Comparison of ENCODE assay signal across 20 mouse cellular contexts in the genomic region with DNA sequence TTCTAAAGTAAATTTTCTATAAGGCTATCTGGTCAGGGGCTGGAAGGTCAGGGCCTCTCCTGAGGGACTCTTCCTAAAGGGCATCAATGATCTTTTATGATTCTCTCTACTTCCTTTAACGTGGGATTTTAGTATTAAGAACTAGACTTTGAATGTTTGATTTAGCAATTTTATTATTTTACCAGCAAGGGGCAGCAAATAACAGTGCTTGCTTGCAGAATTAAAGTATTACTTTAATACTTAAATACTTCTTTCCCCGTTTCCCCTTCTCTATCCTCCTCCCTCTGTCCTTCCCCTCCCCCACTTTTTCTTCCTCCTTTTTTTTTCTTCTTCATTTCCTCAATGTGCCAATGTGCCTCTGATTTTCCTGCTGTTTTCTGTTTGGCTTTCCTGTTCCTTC. TPM values are rescaled to one million over a fixed set of nuclear protein-coding genes. Genes with fewer than 3 reads are reported as not detected.
DNase-seq lines count a peak whose midpoint lies in the region; ATAC-seq and TF ChIP-seq lines count a peak whose summit lies in the region.
"Had no signal": no experiment of that assay in that cellular context is flagged by ENCODE, and none has a peak within 500 bp of the region (broad histone marks: within the 10 kb centered on the region; RNA-seq: fewer than 3 reads in every experiment).

No protein-coding gene starts in this region.

- TF ChIP-seq CTCF in intestine, postnatal 0 days (IDR thresholded peaks at IDR 0.05; ENCODE audit: low read depth): peak; percentile 31
- TF ChIP-seq CTCF in midbrain, postnatal 0 days (IDR thresholded peaks at IDR 0.05): peak; percentile 70

- no peak overlapping the region for H3K4me2 ChIP-seq in intestine, postnatal 0 days (replicated peaks; ENCODE audit: low read depth)
- H3K4me2 ChIP-seq in intestine, embryonic 15.5 days (replicated peaks): no peak overlapping the region
- H3K4me2 ChIP-seq in midbrain, postnatal 0 days (ENCODE audit: low read depth, low read length, poor library complexity, severe bottlenecking): no peak overlapping the region
- no peak overlapping the region for H3K4me2 ChIP-seq in midbrain, embryonic 16.5 days (ENCODE audit: low read length)
- H3K4me2 ChIP-seq in liver, embryonic 12.5 days: no peak overlapping the region
- H3K4me2 ChIP-seq: embryonic facial prominence, embryonic 13.5 days; heart, embryonic 12.5 days; liver, embryonic 15.5 days had no signal

- 15% methylated on average over 2 of the region's 2 CpGs for WGBS in intestine, postnatal 0 days
- WGBS in intestine, embryonic 15.5 days: 30% methylated on average over 2 of the region's 2 CpGs
- WGBS in midbrain, postnatal 0 days: 30% methylated on average over 2 of the region's 2 CpGs
- 63% methylated on average over 2 of the region's 2 CpGs for WGBS in midbrain, embryonic 16.5 days
- 40% methylated on average over 2 of the region's 2 CpGs for WGBS in liver, embryonic 12.5 days (ENCODE audit: insufficient replicate concordance)

- H3K4me1 ChIP-seq in intestine, postnatal 0 days (replicated peaks; ENCODE audit: control insufficient read depth, insufficient read depth, low read length): no peaks in the 10 kb centered on the region
- no peaks in the 10 kb centered on the region for H3K4me1 ChIP-seq in intestine, embryonic 15.5 days (replicated peaks)
- no peaks in the 10 kb centered on the region for H3K4me1 ChIP-seq in midbrain, postnatal 0 days (ENCODE audit: insufficient read depth, low read length)
- no peaks in the 10 kb centered on the region for H3K4me1 ChIP-seq in midbrain, embryonic 16.5 days (ENCODE audit: control insufficient read depth, insufficient read depth, low read length)
- H3K4me1 ChIP-seq in liver, embryonic 12.5 days: no peaks in the 10 kb centered on the region
- H3K4me1 ChIP-seq: embryonic facial prominence, embryonic 13.5 days; heart, embryonic 12.5 days; liver, embryonic 15.5 days; midbrain, embryonic 10.5 days had no signal

- no peaks in the 10 kb centered on the region for H3K9me3 ChIP-seq in intestine, postnatal 0 days (ENCODE audit: control insufficient read depth)
- no peaks in the 10 kb centered on the region for H3K9me3 ChIP-seq in intestine, embryonic 15.5 days
- no peaks in the 10 kb centered on the region for H3K9me3 ChIP-seq in midbrain, postnatal 0 days (ENCODE audit: low read length)
- no peaks in the 10 kb centered on the region for H3K9me3 ChIP-seq in midbrain, embryonic 16.5 days (replicated peaks; ENCODE audit: control insufficient read depth, low read length, poor library complexity, severe bottlenecking)
- H3K9me3 ChIP-seq in liver, embryonic 12.5 days (replicated peaks): no peaks in the 10 kb centered on the region
- H3K9me3 ChIP-seq: embryonic facial prominence, embryonic 13.5 days; heart, embryonic 12.5 days; liver, embryonic 15.5 days; midbrain, embryonic 10.5 days had no signal

- H3K27ac ChIP-seq in intestine, postnatal 0 days (ENCODE audit: low read depth, low read length): no peak overlapping the region
- no peak overlapping the region for H3K27ac ChIP-seq in intestine, embryonic 15.5 days
- H3K27ac ChIP-seq in midbrain, postnatal 0 days (ENCODE audit: low read depth, low read length): no peak overlapping the region
- H3K27ac ChIP-seq in midbrain, embryonic 16.5 days (ENCODE audit: low read length): no peak overlapping the region
- no peak overlapping the region for H3K27ac ChIP-seq in liver, embryonic 12.5 days
- H3K27ac ChIP-seq: embryonic facial prominence, embryonic 13.5 days; liver, embryonic 15.5 days; midbrain, embryonic 10.5 days had no signal

- no peak overlapping the region for H3K9ac ChIP-seq in intestine, postnatal 0 days (ENCODE audit: low read depth, low read length)
- H3K9ac ChIP-seq in intestine, embryonic 15.5 days: no peak overlapping the region
- H3K9ac ChIP-seq in midbrain, postnatal 0 days (replicated peaks; ENCODE audit: low read length, poor library complexity, severe bottlenecking): no peak overlapping the region
- no peak overlapping the region for H3K9ac ChIP-seq in midbrain, embryonic 16.5 days (ENCODE audit: low read depth, low read length)
- H3K9ac ChIP-seq in liver, embryonic 12.5 days: no peak overlapping the region
- H3K9ac ChIP-seq: embryonic facial prominence, embryonic 13.5 days; heart, embryonic 12.5 days; liver, embryonic 15.5 days had no signal

- peak; percentile 28 for DNase-seq in CD4-positive, CD25-positive, alpha-beta regulatory T cell, adult 2 months (ENCODE audit: low read depth, low spot score)
- DNase-seq in midbrain, postnatal 0 days (ENCODE audit: low spot score): peak; percentile 53
- DNase-seq in retina, postnatal 1 day: no peak
- DNase-seq: adrenal gland, adult 8-10 months; cerebellum, adult 8-10 months; heart, postnatal 36 days; kidney, adult 9 months; lung, postnatal 36 days; right cerebral cortex, postnatal 4 days; thymus, postnatal 36 days had no signal

- H3K36me3 ChIP-seq in intestine, postnatal 0 days (ENCODE audit: control insufficient read depth, insufficient read depth): no peaks in the 10 kb centered on the region
- no peaks in the 10 kb centered on the region for H3K36me3 ChIP-seq in intestine, embryonic 15.5 days
- H3K36me3 ChIP-seq in midbrain, postnatal 0 days (ENCODE audit: insufficient read depth, low read length): no peaks in the 10 kb centered on the region
- no peaks in the 10 kb centered on the region for H3K36me3 ChIP-seq in midbrain, embryonic 16.5 days (ENCODE audit: control insufficient read depth, insufficient read depth, low read length)
- H3K36me3 ChIP-seq in liver, embryonic 12.5 days: no peaks in the 10 kb centered on the region
- H3K36me3 ChIP-seq: embryonic facial prominence, embryonic 13.5 days; heart, embryonic 12.5 days; liver, embryonic 15.5 days; midbrain, embryonic 10.5 days had no signal

- H3K27me3 ChIP-seq in intestine, postnatal 0 days (replicated peaks; ENCODE audit: control insufficient read depth, insufficient read depth, low read length): no peaks in the 10 kb centered on the region
- H3K27me3 ChIP-seq in intestine, embryonic 15.5 days (replicated peaks): no peaks in the 10 kb centered on the region
- H3K27me3 ChIP-seq in midbrain, postnatal 0 days (ENCODE audit: insufficient read depth, low read length): no peaks in the 10 kb centered on the region
- no peaks in the 10 kb centered on the region for H3K27me3 ChIP-seq in midbrain, embryonic 16.5 days (ENCODE audit: control insufficient read depth, insufficient read depth, low read depth, low read length)
- no peaks in the 10 kb centered on the region for H3K27me3 ChIP-seq in liver, embryonic 12.5 days (replicated peaks)
- H3K27me3 ChIP-seq: embryonic facial prominence, embryonic 13.5 days; heart, embryonic 12.5 days; liver, embryonic 15.5 days had no signal

- H3K4me3 ChIP-seq in intestine, postnatal 0 days (ENCODE audit: low read depth, low read length): no peak overlapping the region
- H3K4me3 ChIP-seq in intestine, embryonic 15.5 days (replicated peaks): no peak overlapping the region
- no peak overlapping the region for H3K4me3 ChIP-seq in midbrain, postnatal 0 days (ENCODE audit: low read depth, low read length)
- no peak overlapping the region for H3K4me3 ChIP-seq in midbrain, embryonic 16.5 days (ENCODE audit: low read depth, low read length)
- H3K4me3 ChIP-seq in liver, embryonic 12.5 days: no peak overlapping the region
- H3K4me3 ChIP-seq: embryonic facial prominence, embryonic 13.5 days; heart, embryonic 12.5 days; liver, embryonic 15.5 days; midbrain, embryonic 10.5 days; myocyte had no signal

- ATAC-seq in CD4-positive, CD25-positive, alpha-beta regulatory T cell, adult 4 months: no peak
- no peak for ATAC-seq in intestine, postnatal 0 days
- ATAC-seq in intestine, embryonic 15.5 days: no peak
- ATAC-seq in midbrain, postnatal 0 days (ENCODE audit: low FRiP score): no peak
- no peak for ATAC-seq in midbrain, embryonic 16.5 days
- no peak for ATAC-seq in liver, embryonic 12.5 days

RNA-seq across cellular contexts. Expression of a gene that starts 51.5 kb away (rescaled TPM):
- polyA plus RNA-seq in CD4-positive, CD25-positive, alpha-beta regulatory T cell, adult 4 months (2017; shearing (Covaris generic)): 10 to 100 TPM; 24.4 to 41.1 TPM
- polyA plus RNA-seq in intestine, postnatal 0 days (2015; fragmentation: Nextera tagmentation; extraction: Ambion mirVana): 34.4 and 37.7 TPM in 2 replicates
- polyA plus RNA-seq in intestine, embryonic 15.5 days (2015; fragmentation: Nextera tagmentation; extraction: Ambion mirVana): 54.0 and 63.3 TPM in 2 replicates
- 66.0 and 80.9 TPM in 2 replicates for total RNA-seq in midbrain, postnatal 0 days (2014; rRNA removed)
- polyA plus RNA-seq in midbrain, postnatal 0 days (2015; fragmentation: Nextera tagmentation; extraction: Ambion mirVana): 47.4 and 53.0 TPM in 2 replicates
- 73.4 and 82.7 TPM in 2 replicates for polyA plus RNA-seq in midbrain, embryonic 16.5 days (2015; fragmentation: Nextera tagmentation; extraction: Ambion mirVana)
- 40.1 and 42.4 TPM in 2 replicates for polyA plus RNA-seq in liver, embryonic 12.5 days (2016; fragmentation: Nextera tagmentation; extraction: Ambion mirVana)

RNA-seq across cellular contexts. Expression of a gene that starts 51.9 kb away (rescaled TPM):
- 10 to 100 TPM in 1 of 2 experiments, 1 to 10 TPM in 1; 6.1 to 10.7 TPM for polyA plus RNA-seq in CD4-positive, CD25-positive, alpha-beta regulatory T cell, adult 4 months (2017; shearing (Covaris generic))
- polyA plus RNA-seq in intestine, postnatal 0 days (2015; fragmentation: Nextera tagmentation; extraction: Ambion mirVana): 2.5 and 2.8 TPM in 2 replicates
- 4.6 and 5.5 TPM in 2 replicates for polyA plus RNA-seq in intestine, embryonic 15.5 days (2015; fragmentation: Nextera tagmentation; extraction: Ambion mirVana)
- total RNA-seq in midbrain, postnatal 0 days (2014; rRNA removed): 8.4 and 12.2 TPM in 2 replicates
- polyA plus RNA-seq in midbrain, postnatal 0 days (2015; fragmentation: Nextera tagmentation; extraction: Ambion mirVana): 2.7 TPM in 2 replicates
- 5.9 and 6.1 TPM in 2 replicates for polyA plus RNA-seq in midbrain, embryonic 16.5 days (2015; fragmentation: Nextera tagmentation; extraction: Ambion mirVana)
- 5.0 and 5.4 TPM in 2 replicates for polyA plus RNA-seq in liver, embryonic 12.5 days (2016; fragmentation: Nextera tagmentation; extraction: Ambion mirVana)
